Mouse (Mus musculus) layer of hippocampus, adult 18-20 months (tissue): Measurements from ENCODE around the gene Pank1. TPM values are rescaled to one million over a fixed set of nuclear protein-coding genes. Genes with fewer than 3 reads are reported as not detected.

Experiments
- microRNA-seq, 2 experiments: library from miRNA; unstranded; fragments of <30 nt; microRNA quantifications; one replicate each; pipeline ENCODE4 v1.2.0; 2021
- total RNA-seq, 2 experiments: library from RNA; stranded (reverse); gene quantifications; 2 replicates each; pipeline ENCODE4 v1.2.3; 2021

Pank1 gene
- total RNA-seq, 2 experiments from 2014 or later, result 19.2 to 19.7 TPM

Small RNAs within 50 kb of the gene (microRNA-seq; reads per million reads assigned to microRNA genes)
- gene Mir107, result 2,295 to 3,320 reads per million in 2 experiments

Other genes starting within 250 kb of the Pank1 start
- under 1 TPM; 0.50 to 0.61 TPM for gene Ifit1bl2, start 238.7 kb downstream of the Pank1 start, total RNA-seq
- gene Ifit1, start 238.6 kb downstream of the Pank1 start, total RNA-seq, result under 1 TPM; 0.74 to 0.79 TPM
- gene Slc16a12, start 132.2 kb downstream of the Pank1 start, total RNA-seq, result 1 to 10 TPM; 1.1 to 1.6 TPM
- 1 to 10 TPM in 1 of 2 experiments, under 1 TPM in 1; 0.59 to 1.3 TPM for gene Kif20b, start 42.9 kb upstream of the Pank1 start, total RNA-seq